Mouse (Mus musculus) megakaryocyte-erythroid progenitor cell, adult 5-6 weeks (primary cell): ENCODE measurements around the gene Ccsap. TPM values are rescaled to one million over a fixed set of nuclear protein-coding genes. Genes with fewer than 3 reads are reported as not detected.

Experiments
- ATAC-seq: replicated peaks from 2 replicates; pipeline ENCODE4 v1.8.0; 2016; ENCODE audit warnings: mild to moderate bottlenecking, inconsistent platforms; ENCODE audit not compliant: severe bottlenecking, poor library complexity, low FRiP score, low TSS enrichment
- total RNA-seq, 2 experiments: library from RNA; stranded (forward) in 1 of 2; stranded (reverse) in 1 of 2; fragments of 200-1000, 215-1000 nt in 1 of 2; fragments of >200 nt in 1 of 2; fragmentation: Nextera tagmentation in 1 of 2; gene quantifications; 2 replicates each; pipeline ENCODE4 v1.2.3; 2014 to 2017

Ccsap gene
- total RNA-seq (2014; fragmentation: Nextera tagmentation) = 7.9 and 11.6 TPM in 2 replicates
- total RNA-seq (2017) = 11.2 and 12.4 TPM in 2 replicates

GRCm38 (mm10) chr8:123859648-123860259, at the start of gene Ccsap:
Gene Ccsap, minus strand, starts transcription at chr8:123860209.
- peak; percentile 71 for ATAC-seq

- no peak for ATAC-seq
These were observed 47.6 kb upstream of the Ccsap start for GRCm38 (mm10) chr8:123907604-123908003.

- no peak for ATAC-seq
These were observed 42.6 kb upstream of the Ccsap start for GRCm38 (mm10) chr8:123902653-123903052.

- ATAC-seq = no peak
These were observed 39.4 kb upstream of the Ccsap start for GRCm38 (mm10) chr8:123899366-123899765.

GRCm38 (mm10) chr8:123898576-123898975, 38.6 kb upstream of the Ccsap start:
- ATAC-seq = no peak

GRCm38 (mm10) chr8:123896774-123897173, 36.8 kb upstream of the Ccsap start:
- ATAC-seq = no peak

GRCm38 (mm10) chr8:123896366-123896761, 36.4 kb upstream of the Ccsap start:
- ATAC-seq = no peak

GRCm38 (mm10) chr8:123895680-123896365, 35.8 kb upstream of the Ccsap start:
- no peak for ATAC-seq

GRCm38 (mm10) chr8:123895230-123895629, 35.2 kb upstream of the Ccsap start:
- no peak for ATAC-seq

GRCm38 (mm10) chr8:123894502-123895097, 34.6 kb upstream of the Ccsap start, which contains the start of gene Acta1:
Gene Acta1, minus strand, starts transcription at chr8:123894751.
- no peak for ATAC-seq

GRCm38 (mm10) chr8:123893413-123893812, 33.4 kb upstream of the Ccsap start:
- ATAC-seq = no peak

GRCm38 (mm10) chr8:123892586-123893155, 32.7 kb upstream of the Ccsap start:
- 0 out of 2 replicates have a peak, but pooled peaks have one; percentile 24 for ATAC-seq

- ATAC-seq = no peak
These were observed 32.0 kb upstream of the Ccsap start for GRCm38 (mm10) chr8:123891883-123892585.

GRCm38 (mm10) chr8:123891271-123891670, 31.3 kb upstream of the Ccsap start:
- peak; percentile 48 for ATAC-seq

GRCm38 (mm10) chr8:123889797-123890196, 29.8 kb upstream of the Ccsap start:
- ATAC-seq = no peak

- ATAC-seq = no peak
These were observed 27.9 kb upstream of the Ccsap start for GRCm38 (mm10) chr8:123887956-123888355.

- ATAC-seq = no peak
These were observed 27.2 kb upstream of the Ccsap start for GRCm38 (mm10) chr8:123887163-123887562.

GRCm38 (mm10) chr8:123884721-123885565, 24.9 kb upstream of the Ccsap start:
- no peak for ATAC-seq

- ATAC-seq = 0 out of 2 replicates have a peak, but pooled peaks have one; percentile 31
These were observed 23.1 kb upstream of the Ccsap start for GRCm38 (mm10) chr8:123883094-123883493.
